Mouse (Mus musculus): ENCODE results near the gene Tmem185b. TPM values are rescaled to one million over a fixed set of nuclear protein-coding genes. Genes with fewer than 3 reads are reported as not detected.

Gene Tmem185b
- polyA plus RNA-seq (2012; rRNA removed) = 28.2 and 29.7 TPM in 2 replicates

DNA sequence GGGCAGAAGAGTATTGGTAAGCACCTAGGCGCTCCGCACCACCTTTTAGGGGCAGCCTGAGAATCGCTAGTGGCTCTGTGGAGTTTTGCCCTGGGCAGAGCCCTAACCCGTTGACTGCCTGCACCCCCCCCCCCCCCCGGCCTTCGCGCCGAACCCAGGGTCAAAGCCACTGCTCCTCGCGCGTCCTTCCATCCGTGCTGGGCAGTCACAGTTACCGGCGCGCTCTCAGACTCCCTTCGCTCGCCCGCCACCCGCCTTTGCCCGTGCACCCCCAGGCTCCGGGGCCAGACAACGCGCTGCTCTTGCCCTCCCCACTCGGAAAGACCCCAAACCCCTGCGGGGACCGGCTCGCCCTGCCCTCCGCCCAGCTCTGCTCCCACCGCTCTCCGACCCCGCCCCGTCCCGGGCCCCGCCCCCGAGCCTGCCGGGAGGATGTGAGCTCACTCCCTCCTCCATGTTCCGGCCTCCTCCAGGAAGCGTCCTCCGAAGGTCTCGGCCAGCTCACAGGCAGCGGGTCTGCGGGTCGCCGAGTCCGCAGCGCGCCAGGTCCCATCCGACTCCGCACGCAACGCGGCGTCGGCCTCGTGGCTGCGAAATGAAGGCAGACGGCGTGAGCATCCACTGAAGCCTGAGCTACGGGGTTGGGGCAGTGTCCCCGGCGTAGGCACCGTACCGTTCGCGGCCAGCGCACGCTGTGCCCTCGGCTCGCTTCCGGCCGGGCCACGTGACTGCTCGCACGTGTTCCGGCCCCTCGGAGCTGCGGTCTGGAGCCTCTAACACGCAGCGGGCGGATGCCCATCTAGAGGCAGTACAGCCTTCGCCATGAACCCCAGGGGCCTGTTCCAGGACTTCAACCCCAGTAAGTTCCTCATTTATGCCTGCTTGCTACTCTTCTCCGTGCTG is at the start of gene Tmem185b:
Gene Tmem185b, plus strand, starts transcription at position 472 of the 903 bp plus-strand sequence.

DNA sequence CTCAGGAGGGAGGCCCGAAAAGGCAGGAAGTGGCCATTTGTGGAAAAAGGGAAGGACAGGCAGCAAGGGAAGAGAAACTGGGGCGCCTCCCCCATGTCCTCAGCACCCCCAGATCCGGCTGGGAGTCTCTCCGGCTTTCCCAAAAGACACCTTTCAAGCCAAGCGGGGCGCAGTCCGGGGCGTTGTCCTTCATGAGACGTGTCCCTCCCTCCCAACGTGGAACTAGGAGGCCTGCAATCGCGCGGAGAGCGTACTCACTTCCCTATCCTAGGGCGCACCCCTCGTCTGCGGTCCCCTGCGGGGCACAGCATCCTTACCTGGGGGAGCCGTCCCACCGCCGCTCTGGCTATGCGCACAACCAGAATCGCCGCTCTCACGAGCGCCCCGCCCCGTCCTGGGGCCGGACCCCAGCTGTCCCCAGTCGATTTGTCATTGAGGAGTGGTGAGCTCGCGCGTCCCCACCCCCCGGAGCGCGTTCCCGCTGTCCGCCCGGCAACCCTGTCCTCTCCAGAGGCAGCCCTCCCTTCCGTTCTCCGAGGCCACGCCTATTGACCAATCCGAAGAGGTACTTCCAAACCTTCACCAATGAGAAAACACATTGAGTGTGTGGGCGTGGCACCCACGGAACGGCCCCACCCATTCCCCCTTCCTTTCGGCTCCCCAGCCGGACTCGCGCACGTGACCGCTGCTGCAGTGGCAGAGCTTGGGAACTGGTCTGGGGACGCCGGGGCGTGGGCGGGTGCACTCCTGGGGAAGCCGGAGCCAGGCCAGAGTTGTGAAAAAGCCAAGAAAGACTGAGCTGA is 21.5 kb upstream of the Tmem185b start, which contains the start of gene Ralb:
Gene Ralb, minus strand, starts transcription at position 535 of the 803 bp plus-strand sequence.

Other genes with a start within 250 kb of the Tmem185b start
- 0.88 and 1.0 TPM in 2 replicates for gene Inhbb, start 103.9 kb upstream of the Tmem185b start, polyA plus RNA-seq (2012; rRNA removed)
- 44.0 and 54.5 TPM in 2 replicates for gene Ralb, start 21.4 kb upstream of the Tmem185b start, polyA plus RNA-seq (2012; rRNA removed)
- gene Epb41l5, start 122.8 kb downstream of the Tmem185b start, polyA plus RNA-seq (2012; rRNA removed) = 3.1 and 4.1 TPM in 2 replicates